Mouse (Mus musculus) spleen, adult 2 months (tissue): ENCODE data around the gene Rasl12.

Experiments used
- CTCF ChIP-seq: fragments of 200-500 bp; IDR thresholded peaks from 2 replicates; pipeline ENCODE4 v1.5.1; 2011; ENCODE audit warnings: mild to moderate bottlenecking, inconsistent platforms; ENCODE audit not compliant: insufficient read depth, insufficient read length, insufficient replicate concordance; ENCODE audit errors: extremely low read depth
- POLR2A ChIP-seq: fragments of 200-500 bp; IDR thresholded peaks from 2 replicates; pipeline ENCODE4 v1.6.1; 2011; ENCODE audit warnings: low read depth, low read length, inconsistent platforms

GRCm38 (mm10) chr9:65372449-65372848, 25.9 kb upstream of the Rasl12 start:
- TF ChIP-seq POLR2A = no peak
- no peak for TF ChIP-seq CTCF
